Mouse (Mus musculus) heart, embryonic 12.5 days (tissue): ENCODE data around the gene Phf21b. TPM values are rescaled to one million over a fixed set of nuclear protein-coding genes. Genes with fewer than 3 reads are reported as not detected.

Experiments
- ATAC-seq: fragments of 200-750 bp; cut with Nextera tagmentation; 2 replicates; pipeline ENCODE4 v1.8.0; 2017; ENCODE audit warnings: moderate TSS enrichment, moderate library complexity; ENCODE audit not compliant: insufficient number of reproducible peaks, low FRiP score
- H3K27ac ChIP-seq: fragments of 300-500 bp; sonication (generic); 2 replicates; pipeline ENCODE4 v1.5.1; 2016; ENCODE audit warnings: mild to moderate bottlenecking, moderate library complexity; ENCODE audit not compliant: poor library complexity, severe bottlenecking
- H3K27me3 ChIP-seq: fragments of 300-500 bp; sonication (generic); replicated peaks from 2 replicates; pipeline ENCODE4 v1.6.1; 2016; ENCODE audit warnings: mild to moderate bottlenecking, moderate library complexity
- H3K36me3 ChIP-seq: fragments of 300-500 bp; sonication (generic); 2 replicates; pipeline ENCODE4 v1.6.1; 2016; ENCODE audit warnings: mild to moderate bottlenecking, moderate library complexity
- H3K4me1 ChIP-seq: fragments of 300-500 bp; sonication (generic); replicated peaks from 2 replicates; pipeline ENCODE4 v1.6.1; 2016; ENCODE audit warnings: mild to moderate bottlenecking
- H3K4me2 ChIP-seq: fragments of 300-500 bp; sonication (generic); 2 replicates; pipeline ENCODE4 v1.6.1; 2016; ENCODE audit warnings: mild to moderate bottlenecking, moderate library complexity
- H3K4me3 ChIP-seq: fragments of 300-500 bp; sonication (generic); 2 replicates; pipeline ENCODE4 v1.5.1; 2016; ENCODE audit warnings: mild to moderate bottlenecking
- H3K9ac ChIP-seq: fragments of 300-500 bp; sonication (generic); 2 replicates; pipeline ENCODE4 v1.6.1; 2016; ENCODE audit warnings: mild to moderate bottlenecking, moderate library complexity
- H3K9me3 ChIP-seq: fragments of 300-500 bp; sonication (generic); replicated peaks from 2 replicates; pipeline ENCODE4 v1.6.1; 2016; ENCODE audit warnings: mild to moderate bottlenecking, moderate library complexity
- whole genome bisulfite sequencing: fragments of 180-500 bp; shearing (Covaris S2); methylation state at CpG from one replicate; pipeline ENCODE4 v1.1.7; 2016; 5-methylcytosine and 5-hydroxymethylcytosine counted together
- polyA plus RNA-seq: library from polyadenylated mRNA; unstranded; fragments of >200 nt; fragmentation: Nextera tagmentation; extraction: Ambion mirVana; gene quantifications from 2 replicates; pipeline ENCODE4 v1.2.1, GENCODE M21; 2016

Phf21b gene
- polyA plus RNA-seq, 1 experiment from 2014 or later = 0.22 TPM

DNA sequence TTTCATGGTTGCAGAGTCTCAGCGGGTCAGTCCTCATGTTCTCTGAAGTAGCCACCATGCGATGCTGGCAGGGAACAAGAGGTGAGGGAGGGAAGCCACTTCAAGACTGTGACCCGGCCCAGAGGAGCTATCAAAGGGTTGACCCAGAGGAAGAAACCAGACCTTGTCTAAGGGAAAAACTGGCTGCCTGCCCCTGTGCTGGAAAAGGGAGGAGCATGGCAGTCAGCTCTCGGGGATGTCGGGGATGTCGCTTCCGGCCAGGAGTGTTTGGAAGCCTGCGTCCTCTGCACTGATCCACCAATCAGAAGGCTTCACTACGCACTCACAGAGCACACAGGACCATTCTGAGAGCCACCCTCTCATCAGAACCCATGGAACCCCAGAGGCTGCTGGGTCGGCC lies 12.8 kb downstream of the Phf21b start:
- no peak overlapping the region for H3K4me2 ChIP-seq
- no peak overlapping the region for H3K27ac ChIP-seq
- no peak overlapping the region for H3K4me3 ChIP-seq
- no peaks in the 10 kb centered on the region for H3K27me3 ChIP-seq
- WGBS = 65% methylated on average over 10 of the region's 10 CpGs
- H3K9me3 ChIP-seq = no peaks in the 10 kb centered on the region
- H3K4me1 ChIP-seq = peaks cover 15% of the 10 kb centered on the region
- no peak for ATAC-seq
- no peak overlapping the region for H3K9ac ChIP-seq
- no peaks in the 10 kb centered on the region for H3K36me3 ChIP-seq

- no peak overlapping the region for H3K9ac ChIP-seq
- H3K27ac ChIP-seq = no peak overlapping the region
- no peak for ATAC-seq
- H3K27me3 ChIP-seq = no peaks in the 10 kb centered on the region
- 32% methylated on average over 19 of the region's 19 CpGs for WGBS
- H3K4me3 ChIP-seq = no peak overlapping the region
- no peak overlapping the region for H3K4me2 ChIP-seq
- no peaks in the 10 kb centered on the region for H3K36me3 ChIP-seq
- H3K4me1 ChIP-seq = peaks cover 15% of the 10 kb centered on the region
- no peaks in the 10 kb centered on the region for H3K9me3 ChIP-seq
Observed at GRCm38 (mm10) chr15:84841925-84842821, 13.7 kb downstream of the Phf21b start.

GRCm38 (mm10) chr15:84840560-84840959 lies 15.3 kb downstream of the Phf21b start:
- Histone ChIP-seq H3K36me3 (no peaks in the 10 kb centered on the region), H3K4me2 (no peak overlapping the region), H3K27ac (no peak overlapping the region), H3K9ac (no peak overlapping the region), H3K4me1 (peaks cover 15% of the 10 kb centered on the region), H3K4me3 (no peak overlapping the region), H3K9me3 (no peaks in the 10 kb centered on the region), H3K27me3 (no peaks in the 10 kb centered on the region)
- 64% methylated on average over 3 of the region's 3 CpGs for WGBS
- ATAC-seq = no peak

- Histone ChIP-seq H3K9ac (no peak overlapping the region), H3K4me3 (no peak overlapping the region), H3K36me3 (no peaks in the 10 kb centered on the region), H3K4me1 (peaks cover 15% of the 10 kb centered on the region), H3K4me2 (no peak overlapping the region), H3K27ac (no peak overlapping the region), H3K9me3 (no peaks in the 10 kb centered on the region), H3K27me3 (no peaks in the 10 kb centered on the region)
- 77% methylated on average over 3 of the region's 3 CpGs for WGBS
- ATAC-seq = no peak
Observed at GRCm38 (mm10) chr15:84839521-84839920, 16.3 kb downstream of the Phf21b start.

DNA sequence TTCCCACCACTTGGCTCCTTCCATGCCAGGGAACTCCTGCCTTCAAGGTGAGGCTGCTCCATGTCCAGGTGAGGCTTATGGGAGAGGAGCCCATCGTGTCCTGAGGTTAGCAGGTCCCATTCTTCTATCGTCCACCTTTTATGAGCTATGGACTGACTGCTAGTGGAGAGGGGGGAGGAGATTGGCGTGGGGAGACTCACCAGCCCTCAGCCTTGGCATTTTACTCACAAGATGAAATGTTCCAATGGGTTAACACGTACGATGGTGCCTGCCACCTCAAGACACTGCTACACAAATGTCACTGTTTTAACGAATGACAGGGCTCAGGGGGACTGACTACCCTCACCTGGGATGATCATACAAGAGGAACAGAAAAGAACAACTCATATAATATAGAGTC lies 18.0 kb downstream of the Phf21b start:
- Histone ChIP-seq H3K36me3 (no peaks in the 10 kb centered on the region), H3K4me1 (peaks cover 13% of the 10 kb centered on the region), H3K9ac (no peak overlapping the region), H3K27ac (no peak overlapping the region), H3K4me3 (no peak overlapping the region), H3K4me2 (no peak overlapping the region), H3K27me3 (no peaks in the 10 kb centered on the region), H3K9me3 (no peaks in the 10 kb centered on the region)
- WGBS = 75% methylated on average over 6 of the region's 6 CpGs
- ATAC-seq = no peak

- H3K27ac ChIP-seq = no peak overlapping the region
- no peak overlapping the region for H3K9ac ChIP-seq
- no peaks in the 10 kb centered on the region for H3K9me3 ChIP-seq
- no peaks in the 10 kb centered on the region for H3K36me3 ChIP-seq
- ATAC-seq = peak; percentile 61; the same call in 1 of the 2 replicates
- 7% methylated on average over 15 of the region's 15 CpGs for WGBS
- no peaks in the 10 kb centered on the region for H3K4me1 ChIP-seq
- no peak overlapping the region for H3K4me2 ChIP-seq
- H3K27me3 ChIP-seq = no peaks in the 10 kb centered on the region
- no peak overlapping the region for H3K4me3 ChIP-seq
Observed at GRCm38 (mm10) chr15:84829416-84829815, 26.4 kb downstream of the Phf21b start.

- H3K27ac ChIP-seq = no peak overlapping the region
- no peak overlapping the region for H3K4me3 ChIP-seq
- H3K27me3 ChIP-seq = no peaks in the 10 kb centered on the region
- WGBS = 87% methylated on average over 12 of the region's 12 CpGs
- H3K9ac ChIP-seq = no peak overlapping the region
- no peak for ATAC-seq
- H3K4me1 ChIP-seq = no peaks in the 10 kb centered on the region
- no peaks in the 10 kb centered on the region for H3K36me3 ChIP-seq
- no peaks in the 10 kb centered on the region for H3K9me3 ChIP-seq
- H3K4me2 ChIP-seq = no peak overlapping the region
Observed at GRCm38 (mm10) chr15:84828603-84829002, 27.2 kb downstream of the Phf21b start.

- Histone ChIP-seq H3K9ac (no peak overlapping the region), H3K9me3 (0 out of 2 replicates have a peak, but pooled peaks cover 6% of the 10 kb centered on the region), H3K4me2 (no peak overlapping the region), H3K4me3 (no peak overlapping the region), H3K4me1 (no peaks in the 10 kb centered on the region), H3K36me3 (no peaks in the 10 kb centered on the region), H3K27ac (no peak overlapping the region), H3K27me3 (no peaks in the 10 kb centered on the region)
- 82% methylated on average over 4 of the region's 4 CpGs for WGBS
- no peak for ATAC-seq
Observed at GRCm38 (mm10) chr15:84823086-84823485, 32.8 kb downstream of the Phf21b start.

DNA sequence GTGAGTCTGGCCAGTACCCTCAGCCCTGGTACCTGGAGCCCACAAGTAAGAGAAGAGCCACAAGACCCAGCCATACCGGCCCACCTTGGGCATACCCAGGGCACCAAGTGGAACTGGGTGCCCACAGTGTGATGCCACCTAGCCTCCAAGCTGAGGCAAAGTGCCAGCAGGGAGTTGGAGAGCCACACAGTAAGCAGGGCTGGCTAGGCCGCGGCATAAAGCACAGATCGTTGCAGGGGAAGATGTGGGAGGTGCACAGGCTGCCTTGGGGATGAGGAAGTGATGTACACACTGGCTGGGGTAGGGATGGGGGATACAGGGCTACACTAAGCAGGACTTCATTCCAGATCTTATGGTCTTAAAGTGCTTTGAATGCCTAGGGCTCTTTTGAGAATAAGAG lies 35.0 kb downstream of the Phf21b start:
- no peak overlapping the region for H3K4me3 ChIP-seq
- ATAC-seq = no peak
- no peak overlapping the region for H3K9ac ChIP-seq
- no peak overlapping the region for H3K4me2 ChIP-seq
- no peaks in the 10 kb centered on the region for H3K36me3 ChIP-seq
- H3K27ac ChIP-seq = no peak overlapping the region
- 0 out of 2 replicates have a peak, but pooled peaks cover 6% of the 10 kb centered on the region for H3K9me3 ChIP-seq
- 82% methylated on average over 4 of the region's 4 CpGs for WGBS
- no peaks in the 10 kb centered on the region for H3K27me3 ChIP-seq
- H3K4me1 ChIP-seq = no peaks in the 10 kb centered on the region

GRCm38 (mm10) chr15:84818284-84818683 lies 37.6 kb downstream of the Phf21b start:
- 0 out of 2 replicates have a peak, but pooled peaks cover 6% of the 10 kb centered on the region for H3K9me3 ChIP-seq
- no peaks in the 10 kb centered on the region for H3K36me3 ChIP-seq
- no peak overlapping the region for H3K4me3 ChIP-seq
- ATAC-seq = no peak
- no peak overlapping the region for H3K4me2 ChIP-seq
- H3K4me1 ChIP-seq = no peaks in the 10 kb centered on the region
- H3K27ac ChIP-seq = no peak overlapping the region
- no peak overlapping the region for H3K9ac ChIP-seq
- WGBS = 81% methylated on average over 11 of the region's 11 CpGs
- no peaks in the 10 kb centered on the region for H3K27me3 ChIP-seq

GRCm38 (mm10) chr15:84817589-84817988 lies 38.3 kb downstream of the Phf21b start:
- no peak overlapping the region for H3K27ac ChIP-seq

More at GRCm38 (mm10) chr15:84817589-84817988, 38.3 kb downstream of the Phf21b start:
- Histone ChIP-seq H3K9ac (no peak overlapping the region), H3K4me3 (no peak overlapping the region), H3K27me3 (no peaks in the 10 kb centered on the region), H3K36me3 (no peaks in the 10 kb centered on the region), H3K4me2 (no peak overlapping the region), H3K9me3 (0 out of 2 replicates have a peak, but pooled peaks cover 3% of the 10 kb centered on the region), H3K4me1 (no peaks in the 10 kb centered on the region)
- ATAC-seq = no peak
- WGBS = 77% methylated on average over 3 of the region's 3 CpGs
